Mouse (Mus musculus) hindbrain, embryonic 11.5 days (tissue): ENCODE data around the gene Capn2. TPM values are rescaled to one million over a fixed set of nuclear protein-coding genes. Genes with fewer than 3 reads are reported as not detected.

ENCODE experiments used
- ATAC-seq: fragments of 200-750 bp; cut with Nextera tagmentation; 2 replicates; pipeline ENCODE4 v1.8.0; 2017; ENCODE audit warnings: mild to moderate bottlenecking, moderate TSS enrichment, moderate library complexity; ENCODE audit not compliant: low FRiP score
- DNase-seq: peaks from one replicate; pipeline ENCODE4 v3.0.0-alpha.2; 2015; ENCODE audit warnings: low spot score
- H3K27ac ChIP-seq: fragments of 300-500 bp; sonication (generic); 2 replicates; pipeline ENCODE4 v1.5.1; 2014; ENCODE audit warnings: mild to moderate bottlenecking, low read depth, low read length
- H3K27me3 ChIP-seq: fragments of 300-500 bp; sonication (generic); 2 replicates; pipeline ENCODE4 v1.6.1; 2014; ENCODE audit warnings: mild to moderate bottlenecking, low read length, moderate library complexity, mixed read lengths; ENCODE audit not compliant: control insufficient read depth, insufficient read depth
- H3K36me3 ChIP-seq: fragments of 300-500 bp; sonication (generic); 2 replicates; pipeline ENCODE4 v1.6.1; 2014; ENCODE audit warnings: mild to moderate bottlenecking, low read length, moderate library complexity, mixed read lengths; ENCODE audit not compliant: control insufficient read depth, insufficient read depth
- H3K4me1 ChIP-seq: fragments of 300-500 bp; sonication (generic); replicated peaks from 2 replicates; pipeline ENCODE4 v1.6.1; 2014; ENCODE audit warnings: low read length, mixed read lengths; ENCODE audit not compliant: control insufficient read depth, insufficient read depth
- H3K4me2 ChIP-seq: fragments of 300-500 bp; sonication (generic); replicated peaks from 2 replicates; pipeline ENCODE4 v1.6.1; 2014; ENCODE audit warnings: mild to moderate bottlenecking, low read depth, low read length
- H3K4me3 ChIP-seq: fragments of 300-500 bp; sonication (generic); 2 replicates; pipeline ENCODE4 v1.5.1; 2014; ENCODE audit warnings: low read depth, low read length
- H3K9ac ChIP-seq: fragments of 300-500 bp; sonication (generic); 2 replicates; pipeline ENCODE4 v1.6.1; 2014; ENCODE audit warnings: low read depth, low read length
- H3K9me3 ChIP-seq: fragments of 300-500 bp; sonication (generic); 2 replicates; pipeline ENCODE4 v1.6.1; 2016; ENCODE audit warnings: low read length; ENCODE audit not compliant: control insufficient read depth
- WGBS: fragments of 180-500 bp; shearing (Covaris S2); extraction: QIAGEN DNeasy Blood & Tissue Kit; methylation state at CpG from one replicate; pipeline ENCODE4 v1.1.7; 2014; 5-methylcytosine and 5-hydroxymethylcytosine counted together
- polyA plus RNA-seq: library from polyadenylated mRNA; unstranded; fragments of >200 nt; fragmentation: Nextera tagmentation; extraction: Ambion mirVana; gene quantifications from 2 replicates; pipeline ENCODE4 v1.2.1, GENCODE M21; 2014

Gene Capn2
- polyA plus RNA-seq, 1 experiment from 2014 or later, result 69.5 TPM

GRCm38 (mm10) chr1:182427426-182427825, 90.0 kb downstream of the Capn2 start:
- no peak for DNase-seq
- Histone ChIP-seq H3K4me2 (no peak overlapping the region), H3K27me3 (no peaks in the 10 kb centered on the region), H3K4me3 (no peak overlapping the region), H3K9me3 (no peaks in the 10 kb centered on the region), H3K36me3 (peaks cover 4% of the 10 kb centered on the region), H3K4me1 (no peaks in the 10 kb centered on the region; the same call in 1 of the 2 replicates), H3K27ac (no peak overlapping the region), H3K9ac (no peak overlapping the region)
- ATAC-seq, result no peak
- 90% methylated on average over 1 of the region's 1 CpGs for WGBS

GRCm38 (mm10) chr1:182426444-182426843, 91.0 kb downstream of the Capn2 start:
- no peaks in the 10 kb centered on the region for H3K27me3 ChIP-seq
- no peak overlapping the region for H3K27ac ChIP-seq
- H3K4me3 ChIP-seq, result no peak overlapping the region
- no peaks in the 10 kb centered on the region for H3K36me3 ChIP-seq
- no peak for DNase-seq
- H3K4me1 ChIP-seq, result no peaks in the 10 kb centered on the region; the same call in 1 of the 2 replicates
- no peak overlapping the region for H3K4me2 ChIP-seq
- H3K9ac ChIP-seq, result no peak overlapping the region
- WGBS, result 57% methylated on average over 2 of the region's 2 CpGs
- ATAC-seq, result no peak
- H3K9me3 ChIP-seq, result no peaks in the 10 kb centered on the region

- no peak overlapping the region for H3K27ac ChIP-seq
- WGBS, result 74% methylated on average over 3 of the region's 3 CpGs
Observed at GRCm38 (mm10) chr1:182425176-182425575, 92.2 kb downstream of the Capn2 start.

GRCm38 (mm10) chr1:182424274-182424673, 93.1 kb downstream of the Capn2 start:
- H3K9ac ChIP-seq, result no peak overlapping the region
- DNase-seq, result no peak
- 91% methylated on average over 2 of the region's 2 CpGs for WGBS

More at GRCm38 (mm10) chr1:182425176-182425575, 92.2 kb downstream of the Capn2 start:
- no peaks in the 10 kb centered on the region; the same call in none of the 2 replicates for H3K4me1 ChIP-seq
- H3K4me3 ChIP-seq, result no peak overlapping the region
- no peak for DNase-seq
- ATAC-seq, result no peak
- no peaks in the 10 kb centered on the region for H3K9me3 ChIP-seq
- H3K27me3 ChIP-seq, result no peaks in the 10 kb centered on the region
- no peaks in the 10 kb centered on the region for H3K36me3 ChIP-seq
- H3K4me2 ChIP-seq, result no peak overlapping the region
- H3K9ac ChIP-seq, result no peak overlapping the region

GRCm38 (mm10) chr1:182419481-182419880, 97.9 kb downstream of the Capn2 start:
- H3K4me2 ChIP-seq, result no peak overlapping the region
- ATAC-seq (no peak), DNase-seq (no peak)
- no peaks in the 10 kb centered on the region for H3K9me3 ChIP-seq
- no peaks in the 10 kb centered on the region for H3K36me3 ChIP-seq
- H3K27me3 ChIP-seq, result no peaks in the 10 kb centered on the region
- H3K4me3 ChIP-seq, result no peak overlapping the region
- no peak overlapping the region for H3K27ac ChIP-seq
- WGBS, result 70% methylated on average over 3 of the region's 3 CpGs
- no peaks in the 10 kb centered on the region; the same call in 1 of the 2 replicates for H3K4me1 ChIP-seq
- no peak overlapping the region for H3K9ac ChIP-seq

More at GRCm38 (mm10) chr1:182424274-182424673, 93.1 kb downstream of the Capn2 start:
- H3K36me3 ChIP-seq, result no peaks in the 10 kb centered on the region
- no peak overlapping the region for H3K27ac ChIP-seq
- H3K4me3 ChIP-seq, result no peak overlapping the region
- no peak for ATAC-seq
- no peaks in the 10 kb centered on the region for H3K9me3 ChIP-seq
- no peaks in the 10 kb centered on the region; the same call in none of the 2 replicates for H3K4me1 ChIP-seq
- H3K27me3 ChIP-seq, result no peaks in the 10 kb centered on the region
- H3K4me2 ChIP-seq, result no peak overlapping the region

Other genes starting within 250 kb of the Capn2 start
- gene Degs1, start 234.8 kb downstream of the Capn2 start, polyA plus RNA-seq, result 78.8 and 79.6 TPM in 2 replicates
- gene Fbxo28, start 176.0 kb downstream of the Capn2 start, polyA plus RNA-seq, result 31.3 and 35.7 TPM in 2 replicates
- 28.0 and 30.3 TPM in 2 replicates for gene Trp53bp2, start 108.4 kb downstream of the Capn2 start, polyA plus RNA-seq
- gene Capn8, start 47.4 kb upstream of the Capn2 start, polyA plus RNA-seq, result not detected in 2 replicates
- not detected in 2 replicates for gene Ccdc185, start 231.6 kb upstream of the Capn2 start, polyA plus RNA-seq
- gene Susd4, start 246.3 kb upstream of the Capn2 start, polyA plus RNA-seq, result 25.9 and 27.2 TPM in 2 replicates